Mouse (Mus musculus) thymus, adult 2 months (tissue): ENCODE measurements around the gene Vsir.

Source experiments
- CTCF ChIP-seq: fragments of 200-500 bp; IDR thresholded peaks from 2 replicates; pipeline ENCODE4 v1.5.1; 2012; ENCODE audit warnings: mild to moderate bottlenecking, control low read depth, low read length, moderate library complexity, borderline replicate concordance; ENCODE audit not compliant: control insufficient read depth, poor library complexity, insufficient read depth; ENCODE audit errors: extremely low read depth
- POLR2A ChIP-seq: fragments of 200-500 bp; IDR thresholded peaks from 2 replicates; pipeline ENCODE4 v1.6.1; 2012; ENCODE audit warnings: mild to moderate bottlenecking, low read length, control low read depth, moderate library complexity; ENCODE audit not compliant: control insufficient read depth, poor library complexity, insufficient read depth; ENCODE audit errors: extremely low read depth

- TF ChIP-seq POLR2A: no peak
- TF ChIP-seq CTCF: no peak
Measured at GRCm38 (mm10) chr10:60357901-60358300, 11.2 kb downstream of the Vsir start.
